Mouse (Mus musculus) effector memory CD4-positive, alpha-beta T cell, adult 7 months (primary cell): ENCODE results near the gene Zdhhc25. TPM values are rescaled to one million over a fixed set of nuclear protein-coding genes. Genes with fewer than 3 reads are reported as not detected.

Experiments used
- polyA plus RNA-seq: library from polyadenylated mRNA; unstranded; fragments of 100-300 nt; shearing (Covaris generic); gene quantifications from one replicate; pipeline ENCODE4 v1.2.1, GENCODE M21; 2017

The Zdhhc25 gene
- polyA plus RNA-seq, result not detected

GRCm38 (mm10) chr15:88600002-88600401, at the start of gene Zdhhc25:
TSS of gene Zdhhc25 (plus strand) at chr15:88600302.

Other genes starting within 250 kb of the Zdhhc25 start
- 63.9 TPM for gene Brd1, start 133.9 kb downstream of the Zdhhc25 start, polyA plus RNA-seq
- 4.3 TPM for gene Zbed4, start 151.4 kb downstream of the Zdhhc25 start, polyA plus RNA-seq
- 9.4 TPM for gene Alg12, start 219.0 kb downstream of the Zdhhc25 start, polyA plus RNA-seq
- gene Creld2, start 219.3 kb downstream of the Zdhhc25 start, polyA plus RNA-seq, result 39.2 TPM